Mouse (Mus musculus) intestine, embryonic 16.5 days (tissue): Measurements from ENCODE around the gene Anxa6. TPM values are rescaled to one million over a fixed set of nuclear protein-coding genes. Genes with fewer than 3 reads are reported as not detected.

Source experiments
- ATAC-seq: fragments of 200-750 bp; cut with Nextera tagmentation; 2 replicates; pipeline ENCODE4 v1.8.0; 2017; ENCODE audit warnings: moderate TSS enrichment, moderate library complexity
- H3K27ac ChIP-seq: fragments of 300-500 bp; sonication (generic); 2 replicates; pipeline ENCODE4 v1.5.1; 2014; ENCODE audit warnings: mild to moderate bottlenecking, low read length
- H3K27me3 ChIP-seq: fragments of 300-500 bp; sonication (generic); replicated peaks from 2 replicates; pipeline ENCODE4 v1.6.1; 2014; ENCODE audit warnings: low read length, control low read depth, mixed read lengths; ENCODE audit not compliant: control insufficient read depth, insufficient read depth
- H3K36me3 ChIP-seq: fragments of 300-500 bp; sonication (generic); 2 replicates; pipeline ENCODE4 v1.6.1; 2014; ENCODE audit warnings: low read length, control low read depth; ENCODE audit not compliant: control insufficient read depth, insufficient read depth
- H3K4me1 ChIP-seq: fragments of 300-500 bp; sonication (generic); 2 replicates; pipeline ENCODE4 v1.6.1; 2014; ENCODE audit warnings: low read length, control low read depth, mixed read lengths; ENCODE audit not compliant: control insufficient read depth, insufficient read depth
- H3K4me2 ChIP-seq: fragments of 300-500 bp; sonication (generic); 2 replicates; pipeline ENCODE4 v1.6.1; 2014; ENCODE audit warnings: low read depth, low read length, control low read depth
- H3K4me3 ChIP-seq: fragments of 300-500 bp; sonication (generic); 2 replicates; pipeline ENCODE4 v1.5.1; 2014; ENCODE audit warnings: mild to moderate bottlenecking, low read length
- H3K9ac ChIP-seq: fragments of 300-500 bp; sonication (generic); 2 replicates; pipeline ENCODE4 v1.6.1; 2014; ENCODE audit warnings: low read depth, low read length
- H3K9me3 ChIP-seq: fragments of 300-500 bp; sonication (generic); 2 replicates; pipeline ENCODE4 v1.6.1; 2016; ENCODE audit warnings: low read length, control low read depth; ENCODE audit not compliant: control insufficient read depth
- WGBS: fragments of 180-500 bp; shearing (Covaris S2); extraction: QIAGEN DNeasy Blood & Tissue Kit; methylation state at CpG from one replicate; pipeline ENCODE4 v1.1.7; 2014; 5-methylcytosine and 5-hydroxymethylcytosine counted together
- polyA plus RNA-seq: library from polyadenylated mRNA; unstranded; fragments of >200 nt; fragmentation: Nextera tagmentation; extraction: Ambion mirVana; gene quantifications from 2 replicates; pipeline ENCODE4 v1.2.1, GENCODE M21; 2015

The Anxa6 gene
- polyA plus RNA-seq, 1 experiment from 2014 or later, result 247 TPM

- Histone ChIP-seq H3K4me2 (no peak overlapping the region), H3K36me3 (peaks cover 3% of the 10 kb centered on the region), H3K27ac (no peak overlapping the region), H3K4me1 (peaks cover 11% of the 10 kb centered on the region), H3K27me3 (no peaks in the 10 kb centered on the region), H3K9ac (no peak overlapping the region), H3K9me3 (no peaks in the 10 kb centered on the region), H3K4me3 (no peak overlapping the region)
- peak; percentile 41 for ATAC-seq
- WGBS, result 81% methylated on average over 5 of the region's 5 CpGs
Observed at GRCm38 (mm10) chr11:55012551-55013521, 20.4 kb downstream of the Anxa6 start.

GRCm38 (mm10) chr11:55011440-55011839 is 21.8 kb downstream of the Anxa6 start:
- no peak overlapping the region for H3K27ac ChIP-seq
- H3K4me2 ChIP-seq, result no peak overlapping the region
- H3K9ac ChIP-seq, result no peak overlapping the region
- no peaks in the 10 kb centered on the region for H3K9me3 ChIP-seq
- peaks cover 7% of the 10 kb centered on the region for H3K4me1 ChIP-seq
- 82% methylated on average over 3 of the region's 3 CpGs for WGBS
- peaks cover 8% of the 10 kb centered on the region for H3K36me3 ChIP-seq
- no peak for ATAC-seq
- H3K4me3 ChIP-seq, result no peak overlapping the region
- H3K27me3 ChIP-seq, result no peaks in the 10 kb centered on the region

GRCm38 (mm10) chr11:55008230-55008629 is 25.0 kb downstream of the Anxa6 start:
- H3K27me3 ChIP-seq, result no peaks in the 10 kb centered on the region
- ATAC-seq, result no peak
- H3K4me2 ChIP-seq, result no peak overlapping the region
- H3K4me1 ChIP-seq, result no peaks in the 10 kb centered on the region; the same call in 1 of the 2 replicates
- H3K4me3 ChIP-seq, result no peak overlapping the region
- no peak overlapping the region for H3K27ac ChIP-seq
- peaks cover 5% of the 10 kb centered on the region for H3K36me3 ChIP-seq
- H3K9ac ChIP-seq, result no peak overlapping the region
- WGBS, result 78% methylated on average over 6 of the region's 6 CpGs
- H3K9me3 ChIP-seq, result no peaks in the 10 kb centered on the region

GRCm38 (mm10) chr11:55005684-55006083 is 27.6 kb downstream of the Anxa6 start:
- Histone ChIP-seq H3K27ac (no peak overlapping the region), H3K4me2 (no peak overlapping the region), H3K27me3 (no peaks in the 10 kb centered on the region), H3K4me1 (no peaks in the 10 kb centered on the region), H3K9me3 (peaks cover 5% of the 10 kb centered on the region), H3K4me3 (no peak overlapping the region), H3K36me3 (peaks cover 15% of the 10 kb centered on the region), H3K9ac (no peak overlapping the region)
- 82% methylated on average over 5 of the region's 5 CpGs for WGBS
- ATAC-seq, result no peak

GRCm38 (mm10) chr11:55004970-55005502 is 28.2 kb downstream of the Anxa6 start:
- H3K36me3 ChIP-seq, result peaks cover 15% of the 10 kb centered on the region
- no peak for ATAC-seq
- WGBS, result 79% methylated on average over 7 of the region's 7 CpGs

GRCm38 (mm10) chr11:54998708-54999107 is 34.5 kb downstream of the Anxa6 start:
- ATAC-seq, result no peak
- Histone ChIP-seq H3K4me3 (no peak overlapping the region), H3K4me1 (no peaks in the 10 kb centered on the region), H3K36me3 (peaks cover 11% of the 10 kb centered on the region), H3K27me3 (no peaks in the 10 kb centered on the region), H3K4me2 (no peak overlapping the region), H3K9ac (no peak overlapping the region), H3K9me3 (peaks cover 5% of the 10 kb centered on the region), H3K27ac (no peak overlapping the region)
- WGBS, result 74% methylated on average over 2 of the region's 2 CpGs

More at GRCm38 (mm10) chr11:55004970-55005502, 28.2 kb downstream of the Anxa6 start:
- Histone ChIP-seq H3K4me3 (no peak overlapping the region), H3K4me2 (no peak overlapping the region), H3K27ac (no peak overlapping the region), H3K4me1 (no peaks in the 10 kb centered on the region), H3K9ac (no peak overlapping the region), H3K27me3 (no peaks in the 10 kb centered on the region), H3K9me3 (peaks cover 5% of the 10 kb centered on the region)

- H3K4me2 ChIP-seq, result no peak overlapping the region
- no peak overlapping the region for H3K27ac ChIP-seq
- 5% methylated on average over 12 of the region's 12 CpGs for WGBS
- H3K4me3 ChIP-seq, result no peak overlapping the region
- H3K27me3 ChIP-seq, result no peaks in the 10 kb centered on the region
- no peaks in the 10 kb centered on the region for H3K4me1 ChIP-seq
- H3K36me3 ChIP-seq, result peaks cover 11% of the 10 kb centered on the region
- peaks cover 5% of the 10 kb centered on the region for H3K9me3 ChIP-seq
- H3K9ac ChIP-seq, result no peak overlapping the region
- ATAC-seq, result peak; percentile 69
Observed at GRCm38 (mm10) chr11:54998284-54998683, 35.0 kb downstream of the Anxa6 start.

GRCm38 (mm10) chr11:54996176-54996575 is 37.1 kb downstream of the Anxa6 start:
- Histone ChIP-seq H3K4me1 (no peaks in the 10 kb centered on the region), H3K27me3 (no peaks in the 10 kb centered on the region), H3K9ac (no peak overlapping the region), H3K9me3 (peaks cover 5% of the 10 kb centered on the region), H3K4me3 (no peak overlapping the region), H3K27ac (no peak overlapping the region), H3K4me2 (no peak overlapping the region), H3K36me3 (peaks cover 5% of the 10 kb centered on the region)
- WGBS, result 69% methylated on average over 7 of the region's 7 CpGs
- no peak for ATAC-seq

- Histone ChIP-seq H3K27ac (no peak overlapping the region), H3K36me3 (no peaks in the 10 kb centered on the region), H3K27me3 (no peaks in the 10 kb centered on the region), H3K4me1 (no peaks in the 10 kb centered on the region), H3K9me3 (no peaks in the 10 kb centered on the region), H3K9ac (no peak overlapping the region), H3K4me3 (no peak overlapping the region), H3K4me2 (no peak overlapping the region)
- ATAC-seq, result no peak
Observed at GRCm38 (mm10) chr11:54989920-54990319, 43.3 kb downstream of the Anxa6 start.
